Comparison of ENCODE assay signal across 9 mouse cellular contexts in genomic region chr15:82922755-82923154, GRCm38 (mm10).
DNase-seq lines count a peak whose midpoint lies in the region; ATAC-seq and TF ChIP-seq lines count a peak whose summit lies in the region.
"Had no signal": no experiment of that assay in that cellular context is flagged by ENCODE, and none has a peak within 500 bp of the region (broad histone marks: within the 10 kb centered on the region; RNA-seq: fewer than 3 reads in every experiment).

No protein-coding gene starts in this region.

- peak overlapping the region; percentile 45 for H3K4me2 ChIP-seq in lung, embryonic 14.5 days
- H3K4me2 ChIP-seq in hindbrain, embryonic 15.5 days, result no peak overlapping the region

- no peaks in the 10 kb centered on the region for H3K36me3 ChIP-seq in heart, embryonic 10.5 days
- H3K36me3 ChIP-seq in lung, embryonic 14.5 days (ENCODE audit: insufficient read depth), result no peaks in the 10 kb centered on the region
- no peaks in the 10 kb centered on the region for H3K36me3 ChIP-seq in hindbrain, embryonic 15.5 days
- H3K36me3 ChIP-seq in splenic B cell, adult 2 months (ENCODE audit: control insufficient read depth, insufficient read depth, low read length, poor library complexity, severe bottlenecking), result no peaks in the 10 kb centered on the region
- H3K36me3 ChIP-seq: G1E had no signal

- H3K27me3 ChIP-seq in heart, embryonic 10.5 days (ENCODE audit: insufficient read depth, poor library complexity, severe bottlenecking), result peaks cover 69% of the 10 kb centered on the region
- no peaks in the 10 kb centered on the region for H3K27me3 ChIP-seq in lung, embryonic 14.5 days (ENCODE audit: insufficient read depth, low read length)
- no peaks in the 10 kb centered on the region for H3K27me3 ChIP-seq in hindbrain, embryonic 15.5 days
- H3K27me3 ChIP-seq in splenic B cell, adult 2 months (ENCODE audit: control insufficient read depth, insufficient read depth, low read length, poor library complexity, severe bottlenecking), result no peaks in the 10 kb centered on the region

- 50% methylated on average over 4 of the region's 4 CpGs for WGBS in heart, embryonic 10.5 days
- WGBS in lung, embryonic 14.5 days, result 41% methylated on average over 4 of the region's 4 CpGs
- 62% methylated on average over 4 of the region's 4 CpGs for WGBS in hindbrain, embryonic 15.5 days

- DNase-seq in heart, embryonic 10.5 days (ENCODE audit: low spot score), result no peak
- DNase-seq in heart, adult 11 months, result no peak
- DNase-seq in lung, embryonic 14.5 days, result peak; percentile 38
- DNase-seq in lung, postnatal 4 days, result no peak
- DNase-seq in splenic B cell, adult 2 months (ENCODE audit: low read depth, low spot score), result peak; percentile 17
- no peak for DNase-seq in right cerebral cortex, adult 2 months (ENCODE audit: low spot score in 2 of 2)
- DNase-seq in adipocyte (ENCODE audit: low spot score), result no peak

- TF ChIP-seq CTCF in lung, embryonic 14.5 days (IDR thresholded peaks at IDR 0.05; ENCODE audit: low read depth), result peak; percentile 49

- H3K4me1 ChIP-seq in heart, embryonic 10.5 days, result peaks cover 70% of the 10 kb centered on the region
- peaks cover 67% of the 10 kb centered on the region for H3K4me1 ChIP-seq in lung, embryonic 14.5 days (ENCODE audit: insufficient read depth)
- peaks cover 87% of the 10 kb centered on the region for H3K4me1 ChIP-seq in hindbrain, embryonic 15.5 days (replicated peaks)

- H3K4me3 ChIP-seq in heart, embryonic 10.5 days, result 0 out of 2 replicates have a peak overlapping the region, but pooled peaks have one; percentile 18
- H3K4me3 ChIP-seq in lung, embryonic 14.5 days (ENCODE audit: low read depth, low read length), result no peak overlapping the region
- H3K4me3 ChIP-seq in hindbrain, embryonic 15.5 days, result no peak overlapping the region

- no peaks in the 10 kb centered on the region for H3K9me3 ChIP-seq in heart, embryonic 10.5 days
- H3K9me3 ChIP-seq in lung, embryonic 14.5 days (ENCODE audit: low read depth, low read length), result no peaks in the 10 kb centered on the region
- H3K9me3 ChIP-seq in hindbrain, embryonic 15.5 days, result no peaks in the 10 kb centered on the region
- H3K9me3 ChIP-seq: G1E had no signal

- H3K9ac ChIP-seq in lung, embryonic 14.5 days, result no peak overlapping the region
- H3K9ac ChIP-seq in hindbrain, embryonic 15.5 days, result no peak overlapping the region

- ATAC-seq in lung, embryonic 14.5 days (ENCODE audit: insufficient read depth), result no peak
- no peak for ATAC-seq in hindbrain, embryonic 15.5 days (ENCODE audit: low FRiP score, low read depth)

- H3K27ac ChIP-seq in heart, embryonic 10.5 days, result no peak overlapping the region
- H3K27ac ChIP-seq in lung, embryonic 14.5 days (ENCODE audit: low read depth), result peak overlapping the region; percentile 72
- H3K27ac ChIP-seq in hindbrain, embryonic 15.5 days (replicated peaks), result peak overlapping the region; percentile 71

Comparison
In these comparisons a context has a peak if more than half of its experiments do, and no peak if none do; other contexts are left out.
1. DNase-seq: peak in lung, embryonic 14.5 days (single experiment) and splenic B cell, adult 2 months (single experiment); none in heart, embryonic 10.5 days (single experiment), heart, adult 11 months (single experiment), lung, postnatal 4 days (0 of 2), right cerebral cortex, adult 2 months (0 of 2) and adipocyte (single experiment).